ENCODE assay signal across 7 mouse cellular contexts in the genomic region with DNA sequence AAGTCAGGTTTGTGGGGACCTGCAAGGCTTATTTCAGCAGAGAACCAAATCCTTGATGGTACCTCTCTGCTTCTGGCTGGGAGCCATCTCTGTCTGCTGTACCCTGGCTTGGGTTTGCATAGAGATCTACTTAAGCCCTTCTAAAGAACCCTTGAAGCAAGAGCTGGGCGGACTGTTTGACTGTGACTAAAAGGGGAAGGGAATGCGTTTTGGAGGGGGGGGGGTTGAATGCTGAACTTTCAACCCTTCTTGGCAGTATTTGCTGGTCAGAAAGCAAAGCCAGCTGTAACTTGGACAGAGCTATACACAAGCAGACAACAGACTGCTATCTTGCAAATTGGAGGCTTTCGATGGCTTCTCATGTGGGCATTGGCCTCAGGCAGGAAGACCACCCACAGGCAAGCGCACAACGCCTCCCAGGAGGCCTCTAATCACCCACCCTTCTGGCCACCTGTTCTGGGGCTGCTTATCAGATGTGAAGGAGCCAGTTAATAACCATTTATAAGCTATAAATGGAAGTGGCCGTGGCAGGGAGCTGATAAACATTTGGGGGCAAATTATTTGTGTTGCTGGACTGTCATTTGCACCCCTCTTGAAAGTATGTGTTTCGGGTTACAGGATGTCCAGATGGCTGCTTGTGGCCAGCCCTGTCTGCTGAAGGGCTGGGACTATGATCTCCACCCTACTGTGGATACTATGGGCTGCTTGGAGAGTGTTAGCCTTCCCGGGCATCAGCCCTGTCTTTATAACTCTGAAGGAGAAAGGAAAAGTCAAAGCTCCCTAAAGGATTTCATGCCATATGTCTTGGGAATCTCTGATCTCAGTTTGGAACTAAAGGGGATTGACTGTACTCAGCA.
DNase-seq lines count a peak whose midpoint lies in the region; ATAC-seq and TF ChIP-seq lines count a peak whose summit lies in the region.

No protein-coding gene starts in this region.

- no peaks in the 10 kb centered on the region for H3K79me2 ChIP-seq in MEL (ENCODE audit: control insufficient read depth, insufficient read depth, low read length, poor library complexity)

- peak; percentile 6 for DNase-seq in MEL (ENCODE audit: low read depth, low spot score)
- peak; percentile 52 for DNase-seq in embryo, embryonic 10.5 days (ENCODE audit: low spot score)
- DNase-seq in yolk sac, embryonic 10.5 days (ENCODE audit: low spot score): peak; percentile 72
- no peak for DNase-seq in frontal cortex, adult 2 months (ENCODE audit: extremely low spot score in 1 of 2, low spot score in 1 of 2)
- no peak for DNase-seq in urinary bladder, postnatal 25 days (ENCODE audit: low spot score)

- no peak overlapping the region for H3K4me2 ChIP-seq in intestine, embryonic 15.5 days (replicated peaks)
- peak overlapping the region; percentile 7; the same call in 1 of the 2 replicates for H3K4me2 ChIP-seq in lung, embryonic 15.5 days

- no peak for TF ChIP-seq POLR2A in MEL (IDR thresholded peaks at IDR 0.05; ENCODE audit: control insufficient read depth in 1 of 2, insufficient read depth in 1 of 2, low read depth in 1 of 2, low read length in 2 of 2, poor library complexity in 1 of 2)

- no peaks in the 10 kb centered on the region for H3K27me3 ChIP-seq in MEL (ENCODE audit: control insufficient read depth in 1 of 2, insufficient read depth in 2 of 2, low read length in 2 of 2)
- H3K27me3 ChIP-seq in intestine, embryonic 15.5 days (replicated peaks): no peaks in the 10 kb centered on the region
- no peaks in the 10 kb centered on the region for H3K27me3 ChIP-seq in lung, embryonic 15.5 days

- H3K9ac ChIP-seq in MEL (ENCODE audit: control insufficient read depth, low read depth, low read length, poor library complexity, severe bottlenecking): no peak overlapping the region
- no peak overlapping the region for H3K9ac ChIP-seq in intestine, embryonic 15.5 days
- H3K9ac ChIP-seq in lung, embryonic 15.5 days: no peak overlapping the region

- 18% methylated on average over 8 of the region's 8 CpGs for WGBS in intestine, embryonic 15.5 days
- 7% methylated on average over 8 of the region's 8 CpGs for WGBS in lung, embryonic 15.5 days

- no peak overlapping the region for H3K27ac ChIP-seq in MEL (ENCODE audit: control insufficient read depth, low read depth, low read length)
- peak overlapping the region; percentile 33 for H3K27ac ChIP-seq in intestine, embryonic 15.5 days
- peak overlapping the region; percentile 87 for H3K27ac ChIP-seq in lung, embryonic 15.5 days

- TF ChIP-seq EP300 in MEL (IDR thresholded peaks at IDR 0.05; ENCODE audit: low read depth in 1 of 2, low read length in 2 of 2): peak in 1 of 2 experiments; percentile 32; a peak in 2 of 4 replicates

- peaks cover 0 to 7% of the 10 kb centered on the region in 2 experiments; a peak in 2 of 4 replicates for H3K4me1 ChIP-seq in MEL (ENCODE audit: control insufficient read depth in 1 of 2, insufficient read depth in 2 of 2, low read length in 2 of 2)
- peaks cover 13% of the 10 kb centered on the region for H3K4me1 ChIP-seq in intestine, embryonic 15.5 days (replicated peaks)
- H3K4me1 ChIP-seq in lung, embryonic 15.5 days: peaks cover 76% of the 10 kb centered on the region

- H3K9me3 ChIP-seq in MEL (replicated peaks; ENCODE audit: insufficient read depth, low read length): no peaks in the 10 kb centered on the region
- no peaks in the 10 kb centered on the region for H3K9me3 ChIP-seq in intestine, embryonic 15.5 days
- no peaks in the 10 kb centered on the region for H3K9me3 ChIP-seq in lung, embryonic 15.5 days

- TF ChIP-seq RAD21 in MEL (IDR thresholded peaks at IDR 0.05; ENCODE audit: low read depth, low read length): no peak

- H3K4me3 ChIP-seq in MEL (ENCODE audit: control insufficient read depth in 1 of 2, insufficient read depth in 1 of 2, low read depth in 2 of 2, low read length in 2 of 2): no peak overlapping the region
- no peak overlapping the region for H3K4me3 ChIP-seq in intestine, embryonic 15.5 days (replicated peaks)
- no peak overlapping the region for H3K4me3 ChIP-seq in lung, embryonic 15.5 days

- TF ChIP-seq CTCF in MEL (IDR thresholded peaks at IDR 0.05 in 2 of 3, conservative IDR thresholded peaks at IDR 0.05 in 1 of 3; ENCODE audit: control insufficient read depth in 1 of 3, insufficient read depth in 1 of 3, low read depth in 2 of 3, low read length in 3 of 3, poor library complexity in 1 of 3, severe bottlenecking in 1 of 3): no peak

- H3K36me3 ChIP-seq in MEL (ENCODE audit: control insufficient read depth in 1 of 2, insufficient read depth in 2 of 2, low read length in 2 of 2): no peaks in the 10 kb centered on the region
- H3K36me3 ChIP-seq in intestine, embryonic 15.5 days: no peaks in the 10 kb centered on the region
- H3K36me3 ChIP-seq in lung, embryonic 15.5 days: no peaks in the 10 kb centered on the region

- ATAC-seq in intestine, embryonic 15.5 days: peak; percentile 74
- ATAC-seq in lung, embryonic 15.5 days (ENCODE audit: borderline replicate concordance, extremely low read depth, low FRiP score, low TSS enrichment): peak; percentile 93

TF ChIP-seq in MEL, 35 proteins besides CTCF, POLR2A, EP300 and RAD21:
- no peak for TF ChIP-seq E2F4 (IDR thresholded peaks at IDR 0.05; ENCODE audit: borderline replicate concordance, low read depth, low read length)
- TF ChIP-seq GATA1 (IDR thresholded peaks at IDR 0.05; ENCODE audit: low read depth, low read length): peak; percentile 25; the same call in 1 of the 2 replicates

Comparison
In these comparisons a context has a peak if more than half of its experiments do, and no peak if none do; other contexts are left out.
1. DNase-seq: peak in MEL (single experiment), embryo, embryonic 10.5 days (single experiment) and yolk sac, embryonic 10.5 days (single experiment); none in frontal cortex, adult 2 months (0 of 2) and urinary bladder, postnatal 25 days (single experiment).